Mouse (Mus musculus) lung, postnatal 0 days (tissue): Measurements from ENCODE around the gene Dcps. TPM values are rescaled to one million over a fixed set of nuclear protein-coding genes. Genes with fewer than 3 reads are reported as not detected.
"Not testable (repeated sequence)": the region's sequence is repeated elsewhere in the genome, so short reads cannot be mapped to it uniquely, and the experiment has no call there.

Experiments used
- ATAC-seq: fragments of 200-750 bp; cut with Nextera tagmentation; 2 replicates; pipeline ENCODE4 v1.8.0; 2017; ENCODE audit warnings: moderate library complexity
- DNase-seq: peaks from one replicate; pipeline ENCODE4 v3.0.0-alpha.2; 2016; ENCODE audit warnings: low spot score
- H3K27ac ChIP-seq: fragments of 300-500 bp; sonication (generic); 2 replicates; pipeline ENCODE4 v1.5.1; 2014; ENCODE audit warnings: antibody characterized with exemption, mild to moderate bottlenecking, low read length, mixed read lengths
- H3K27me3 ChIP-seq: fragments of 300-500 bp; sonication (generic); replicated peaks from 2 replicates; pipeline ENCODE4 v1.6.1; 2014; ENCODE audit warnings: low read length, mixed read lengths; ENCODE audit not compliant: insufficient read depth
- H3K36me3 ChIP-seq: fragments of 300-500 bp; sonication (generic); 2 replicates; pipeline ENCODE4 v1.6.1; 2014; ENCODE audit warnings: low read length, mixed read lengths; ENCODE audit not compliant: insufficient read depth
- H3K4me1 ChIP-seq: fragments of 300-500 bp; sonication (generic); 2 replicates; pipeline ENCODE4 v1.6.1; 2014; ENCODE audit warnings: antibody characterized with exemption, low read depth, low read length, mixed read lengths; ENCODE audit not compliant: insufficient read depth
- H3K4me2 ChIP-seq: fragments of 300-500 bp; sonication (generic); replicated peaks from 2 replicates; pipeline ENCODE4 v1.6.1; 2014; ENCODE audit warnings: low read depth, mild to moderate bottlenecking, low read length, moderate library complexity, mixed read lengths
- H3K4me3 ChIP-seq: fragments of 300-500 bp; sonication (generic); 2 replicates; pipeline ENCODE4 v1.5.1; 2014; ENCODE audit warnings: low read depth, low read length
- H3K9ac ChIP-seq: fragments of 300-500 bp; sonication (generic); replicated peaks from 2 replicates; pipeline ENCODE4 v1.6.1; 2014; ENCODE audit warnings: low read depth, mild to moderate bottlenecking
- H3K9me3 ChIP-seq: fragments of 300-500 bp; sonication (generic); 2 replicates; pipeline ENCODE4 v1.6.1; 2016; ENCODE audit warnings: low read length, mixed read lengths
- CTCF ChIP-seq: IDR thresholded peaks from 2 replicates; pipeline ENCODE4 v1.5.1; 2016; ENCODE audit warnings: antibody characterized with exemption, mild to moderate bottlenecking
- EP300 ChIP-seq: IDR thresholded peaks from 2 replicates; pipeline ENCODE4 v1.6.1; 2016; ENCODE audit warnings: antibody characterized with exemption, mild to moderate bottlenecking, control low read depth
- WGBS: fragments of 180-500 bp; shearing (Covaris S2); extraction: QIAGEN DNeasy Blood & Tissue Kit; methylation state at CpG from one replicate; pipeline ENCODE4 v1.1.7; 2014; 5-methylcytosine and 5-hydroxymethylcytosine counted together
- polyA plus RNA-seq: library from polyadenylated mRNA; unstranded; fragments of >200 nt; fragmentation: Nextera tagmentation; extraction: Ambion mirVana; gene quantifications from 2 replicates; pipeline ENCODE4 v1.2.1, GENCODE M21; 2015

Gene Dcps
- polyA plus RNA-seq, 1 experiment from 2014 or later = 39.4 TPM

DNA sequence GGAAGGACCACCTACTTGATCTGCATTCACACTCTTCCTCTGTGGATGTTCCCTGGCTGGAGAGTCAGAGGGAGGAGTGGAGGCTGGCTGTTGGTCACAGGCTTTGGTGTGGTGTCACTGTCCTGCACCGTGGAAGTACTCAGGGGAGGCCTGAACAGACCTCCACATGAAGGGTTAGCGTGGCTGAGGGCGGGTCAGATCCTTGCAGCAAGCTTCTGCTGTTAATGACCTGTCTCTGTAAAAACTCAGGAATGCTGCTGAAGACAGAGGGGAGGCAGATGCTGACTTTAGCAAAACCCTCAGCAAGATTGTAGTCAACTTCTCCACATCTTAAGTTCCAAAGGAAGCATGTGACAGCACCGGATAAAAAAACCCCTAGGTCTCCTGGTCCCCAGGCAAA, 19.0 kb downstream of the Dcps start:
- Histone ChIP-seq H3K4me2 (no peak overlapping the region), H3K27me3 (no peaks in the 10 kb centered on the region), H3K4me3 (no peak overlapping the region), H3K9me3 (no peaks in the 10 kb centered on the region), H3K4me1 (peaks cover 2% of the 10 kb centered on the region; the same call in 1 of the 2 replicates), H3K27ac (peak overlapping the region; percentile 85), H3K36me3 (no peaks in the 10 kb centered on the region), H3K9ac (no peak overlapping the region)
- DNase-seq (peak; percentile 53), ATAC-seq (peak; percentile 30)
- WGBS = 55% methylated on average over 4 of the region's 4 CpGs
- TF ChIP-seq EP300 = no peak
- TF ChIP-seq CTCF = no peak

DNA sequence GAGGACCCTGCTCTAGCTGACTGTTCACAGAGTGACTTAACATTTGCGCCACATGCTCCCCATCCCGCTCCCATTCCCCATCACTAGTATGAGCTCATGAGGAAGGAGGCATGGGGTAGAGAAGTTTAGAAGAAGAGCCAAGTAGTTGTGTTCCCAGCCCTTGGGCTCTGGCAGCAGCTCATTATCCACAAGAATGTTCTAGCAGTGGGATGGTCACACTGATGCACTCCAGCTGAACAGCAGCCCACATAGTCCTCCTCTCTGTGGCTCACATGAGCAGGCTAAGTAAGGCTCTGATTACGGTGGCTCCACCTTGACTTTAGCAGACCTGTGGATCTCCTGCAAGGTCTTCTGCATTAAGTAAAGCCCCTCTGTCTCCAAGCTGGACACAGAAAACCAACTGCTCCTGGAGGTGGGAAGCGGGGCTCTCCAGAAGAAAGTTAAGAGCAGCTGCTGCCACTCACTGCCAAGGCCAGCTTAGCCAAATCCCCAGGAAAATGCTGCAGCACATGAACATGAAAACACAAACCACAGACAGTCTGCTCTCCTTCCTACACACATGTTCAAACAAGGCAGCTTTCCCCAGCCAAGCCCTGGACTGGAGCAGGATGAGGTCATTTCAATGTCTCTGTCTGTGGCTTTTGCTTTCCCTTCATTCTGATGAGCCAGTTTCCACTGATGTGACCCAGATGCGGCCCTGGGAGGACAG, 19.7 kb downstream of the Dcps start:
- H3K4me1 ChIP-seq = peaks cover 2% of the 10 kb centered on the region; the same call in 1 of the 2 replicates
- no peaks in the 10 kb centered on the region for H3K27me3 ChIP-seq
- H3K36me3 ChIP-seq = no peaks in the 10 kb centered on the region
- ATAC-seq (peak; percentile 90), DNase-seq (peak; percentile 89)
- no peak overlapping the region for H3K9ac ChIP-seq
- TF ChIP-seq EP300 (no peak), CTCF (no peak)
- no peak overlapping the region for H3K4me2 ChIP-seq
- no peak overlapping the region for H3K4me3 ChIP-seq
- peak overlapping the region; percentile 85 for H3K27ac ChIP-seq
- no peaks in the 10 kb centered on the region for H3K9me3 ChIP-seq
- WGBS = 70% methylated on average over 5 of the region's 5 CpGs

DNA sequence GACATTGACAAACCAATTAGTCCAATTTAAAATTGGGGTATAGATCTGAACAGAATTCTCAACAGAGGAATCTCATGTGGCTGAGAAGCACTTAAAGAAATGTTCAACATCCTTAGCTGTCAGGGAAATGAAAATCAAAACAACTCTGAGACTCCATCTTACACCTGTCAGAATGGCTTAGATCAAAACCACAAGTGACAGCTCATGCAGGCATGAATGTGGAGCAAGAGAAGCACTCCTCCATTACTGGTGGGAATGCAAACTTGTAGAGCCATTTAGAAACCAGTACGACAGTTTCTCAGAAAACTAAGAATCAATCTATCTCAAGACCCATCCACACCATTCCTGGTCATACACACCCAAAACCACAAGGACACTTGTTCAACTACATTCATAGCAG, 22.9 kb downstream of the Dcps start:
- Histone ChIP-seq H3K27me3 (no peaks in the 10 kb centered on the region), H3K27ac (no peak overlapping the region), H3K4me2 (no peak overlapping the region), H3K9me3 (no peaks in the 10 kb centered on the region), H3K36me3 (no peaks in the 10 kb centered on the region), H3K9ac (no peak overlapping the region), H3K4me3 (no peak overlapping the region), H3K4me1 (peaks cover 2% of the 10 kb centered on the region; the same call in 1 of the 2 replicates)
- DNase-seq (no peak), ATAC-seq (no peak)
- TF ChIP-seq EP300 (no peak), CTCF (no peak)
- WGBS = 61% methylated on average over 1 of the region's 1 CpGs

DNA sequence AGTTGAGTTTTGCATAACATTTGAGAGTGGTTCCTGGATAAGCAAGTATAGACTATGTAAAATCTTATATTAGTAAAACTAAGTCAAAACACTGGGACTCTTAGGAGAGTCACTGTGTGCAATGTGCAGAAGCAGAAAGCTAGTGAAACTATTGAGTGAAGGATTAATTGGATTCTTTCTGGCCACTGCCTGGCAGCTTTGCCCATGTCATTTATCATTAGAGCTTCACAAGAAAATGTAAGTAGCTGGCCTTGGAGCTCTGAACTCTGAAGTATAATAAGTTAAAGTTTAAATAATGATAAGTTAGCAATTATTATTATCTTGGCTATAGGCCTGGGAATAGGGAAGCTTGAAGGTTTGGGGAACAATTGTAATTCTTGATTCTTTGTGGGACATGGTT, 27.0 kb downstream of the Dcps start:
- H3K36me3 ChIP-seq, H3K4me1 ChIP-seq, H3K9ac ChIP-seq, H3K27me3 ChIP-seq, ATAC-seq, DNase-seq, H3K4me2 ChIP-seq, H3K27ac ChIP-seq, H3K4me3 ChIP-seq, H3K9me3 ChIP-seq: not testable (repeated sequence)

DNA sequence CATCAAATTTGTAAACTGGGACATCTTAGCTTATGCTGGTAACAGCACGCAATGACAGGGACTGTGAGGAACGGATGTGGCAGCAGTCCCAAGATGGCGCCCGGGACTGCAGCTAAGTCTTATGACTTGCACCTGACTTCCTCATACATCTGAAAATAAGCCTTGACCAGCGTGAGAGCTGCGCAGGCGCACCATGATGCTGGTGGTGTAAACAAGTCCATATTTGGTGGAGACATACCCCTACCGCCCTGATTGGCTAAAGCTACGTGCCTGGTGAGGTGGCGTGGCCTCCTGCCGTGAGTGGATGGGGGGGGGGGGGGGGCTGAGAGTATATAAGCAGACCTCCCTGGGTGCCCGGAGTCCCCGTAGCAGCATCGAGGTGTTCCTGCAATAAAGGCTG, 28.6 kb downstream of the Dcps start:
- H3K4me3 ChIP-seq, ATAC-seq, H3K9me3 ChIP-seq, DNase-seq, H3K27me3 ChIP-seq, H3K4me2 ChIP-seq, H3K9ac ChIP-seq, H3K27ac ChIP-seq, H3K36me3 ChIP-seq, H3K4me1 ChIP-seq: not testable (repeated sequence)
- 92% methylated on average over 14 of the region's 14 CpGs for WGBS

DNA sequence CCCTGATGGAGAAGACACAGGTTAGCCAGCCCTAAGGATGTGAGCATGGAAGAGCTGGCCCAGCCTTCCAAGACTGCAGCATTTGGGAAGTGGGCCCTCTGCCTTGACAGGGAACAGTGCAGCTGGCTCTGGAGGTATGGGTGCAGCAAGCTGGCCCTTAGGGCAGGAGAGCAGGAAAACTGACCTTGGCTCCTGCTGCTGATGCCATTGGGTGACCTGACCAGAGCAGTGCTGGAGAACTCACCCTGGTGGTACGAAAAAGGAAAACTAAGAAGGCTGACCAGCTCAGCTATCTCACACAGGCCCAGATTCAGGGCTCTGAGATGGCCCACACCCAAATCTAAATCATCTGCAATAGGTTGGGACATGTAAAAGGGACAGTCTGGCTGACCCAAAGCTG, 30.0 kb downstream of the Dcps start:
- ATAC-seq = no peak; the same call in 1 of the 2 replicates

DNA sequence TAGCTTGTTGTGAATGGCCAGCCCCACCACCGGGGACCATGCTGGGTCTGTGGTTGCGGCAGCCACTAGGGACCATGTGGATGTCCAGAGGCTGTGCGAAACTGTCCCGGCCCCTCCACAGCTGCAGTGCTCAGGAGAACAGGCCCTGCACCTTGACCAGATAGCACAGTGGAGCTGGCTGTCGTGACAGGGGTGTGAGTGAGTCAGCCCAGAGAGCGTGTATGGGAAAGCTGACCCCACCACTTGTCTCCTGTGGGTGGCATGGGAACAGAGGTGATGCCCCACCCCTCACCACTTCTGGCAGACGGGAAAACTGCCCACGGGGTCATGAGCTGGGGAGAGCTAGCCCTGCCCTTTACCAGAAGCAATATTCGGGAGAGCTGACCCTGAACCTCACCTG, 30.7 kb downstream of the Dcps start:
- no peaks in the 10 kb centered on the region for H3K4me1 ChIP-seq
- TF ChIP-seq CTCF = no peak
- TF ChIP-seq EP300 = no peak
- H3K27me3 ChIP-seq = no peaks in the 10 kb centered on the region
- DNase-seq (no peak), ATAC-seq (no peak)
- H3K36me3 ChIP-seq = no peaks in the 10 kb centered on the region
- no peak overlapping the region for H3K9ac ChIP-seq
- H3K9me3 ChIP-seq = no peaks in the 10 kb centered on the region
- 78% methylated on average over 9 of the region's 9 CpGs for WGBS
- H3K4me3 ChIP-seq = no peak overlapping the region
- H3K4me2 ChIP-seq = no peak overlapping the region
- H3K27ac ChIP-seq = no peak overlapping the region

More for the DNA sequence above, 30.0 kb downstream of the Dcps start:
- no peak overlapping the region for H3K27ac ChIP-seq
- no peaks in the 10 kb centered on the region for H3K9me3 ChIP-seq
- H3K4me1 ChIP-seq = no peaks in the 10 kb centered on the region
- no peak overlapping the region for H3K4me3 ChIP-seq
- H3K27me3 ChIP-seq = no peaks in the 10 kb centered on the region
- TF ChIP-seq EP300 = no peak
- TF ChIP-seq CTCF = no peak
- 82% methylated on average over 1 of the region's 1 CpGs for WGBS
- no peaks in the 10 kb centered on the region for H3K36me3 ChIP-seq
- DNase-seq = no peak
- H3K4me2 ChIP-seq = no peak overlapping the region
- H3K9ac ChIP-seq = no peak overlapping the region
